Mouse (Mus musculus) lung, postnatal 14 days (tissue): ENCODE results near the gene Med13.
"Not testable (repeated sequence)": the region's sequence is repeated elsewhere in the genome, so short reads cannot be mapped to it uniquely, and the experiment has no call there.

Source experiments
- DNase-seq: peaks from one replicate; pipeline ENCODE4 v3.0.0; 2021

Gene Med13

DNA sequence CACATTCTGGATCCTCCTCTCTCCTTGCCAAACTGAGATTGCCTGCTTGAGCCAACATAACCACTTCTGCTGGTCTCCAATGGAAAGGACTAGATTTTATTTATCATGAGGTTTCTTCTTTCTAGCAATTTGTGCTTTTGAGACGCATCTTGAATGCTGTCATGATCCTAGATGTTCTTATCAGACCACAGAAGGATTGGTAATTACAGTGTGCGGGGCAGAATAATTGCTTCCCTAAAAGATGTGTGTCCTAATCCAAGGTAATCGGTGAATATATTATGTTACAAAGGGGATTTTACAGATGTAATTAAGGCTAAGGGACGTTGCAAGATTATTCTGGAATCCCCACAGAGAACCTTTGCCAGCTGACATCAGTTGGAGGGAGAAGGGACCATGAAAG lies 21.6 kb upstream of the Med13 start:
- no peak for DNase-seq

DNA sequence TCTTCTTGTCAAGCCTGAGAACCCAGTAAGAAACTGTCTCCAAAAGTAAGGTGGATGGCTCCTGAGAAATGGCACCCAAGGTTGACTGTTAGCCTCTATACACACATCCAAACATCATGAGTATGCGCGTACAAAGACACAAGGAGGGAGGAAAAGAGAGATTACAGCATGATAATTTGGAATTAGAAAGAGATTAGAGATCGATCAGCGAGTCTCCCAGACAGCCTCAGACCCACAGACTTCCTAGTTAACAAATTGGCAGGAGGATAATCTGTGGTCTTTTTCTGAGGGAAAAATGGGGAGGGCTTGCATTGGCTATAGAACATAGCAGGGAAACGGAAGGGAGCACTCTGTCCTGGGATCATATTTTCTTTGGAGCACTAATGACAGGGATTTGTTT lies 20.4 kb upstream of the Med13 start:
- no peak for DNase-seq

DNA sequence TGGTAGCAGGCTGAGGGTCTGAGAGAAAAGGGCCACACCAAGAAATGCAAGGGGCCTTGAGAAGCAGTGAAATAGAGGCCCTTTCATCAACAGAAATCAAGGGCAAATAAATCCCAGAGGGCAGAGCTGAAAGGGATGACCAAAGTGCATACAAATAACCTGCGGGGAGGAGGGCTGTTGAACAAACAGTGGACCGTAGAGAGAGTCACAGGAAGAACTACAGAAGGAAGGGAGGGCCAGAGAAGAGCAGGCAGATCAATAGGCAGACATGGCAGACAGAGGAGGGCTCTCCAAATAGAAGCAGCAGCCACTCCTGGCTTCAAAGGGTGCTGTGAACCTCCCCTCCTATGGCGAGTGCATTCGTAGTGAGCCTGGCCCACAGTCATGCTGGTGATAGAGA lies 19.3 kb upstream of the Med13 start:
- no peak for DNase-seq

DNA sequence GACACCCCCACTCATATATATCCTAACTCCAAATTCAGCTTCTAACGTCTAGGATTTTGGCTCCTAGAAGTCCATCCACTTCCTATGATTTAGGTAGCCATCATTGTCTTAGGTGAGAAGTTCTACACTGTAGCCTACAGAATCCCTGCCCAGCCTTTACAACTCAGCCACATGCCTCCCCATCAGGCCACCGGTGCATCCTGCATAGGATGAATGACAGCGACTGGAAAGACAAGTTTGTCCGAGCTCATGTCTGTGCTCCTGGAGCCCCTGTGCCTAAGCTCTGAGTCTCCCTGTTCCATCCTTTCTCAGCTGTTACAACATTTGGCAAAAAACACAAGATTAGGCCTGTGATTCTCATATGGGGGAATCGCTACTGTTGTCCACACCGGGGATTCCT lies 17.7 kb upstream of the Med13 start:
- no peak for DNase-seq

DNA sequence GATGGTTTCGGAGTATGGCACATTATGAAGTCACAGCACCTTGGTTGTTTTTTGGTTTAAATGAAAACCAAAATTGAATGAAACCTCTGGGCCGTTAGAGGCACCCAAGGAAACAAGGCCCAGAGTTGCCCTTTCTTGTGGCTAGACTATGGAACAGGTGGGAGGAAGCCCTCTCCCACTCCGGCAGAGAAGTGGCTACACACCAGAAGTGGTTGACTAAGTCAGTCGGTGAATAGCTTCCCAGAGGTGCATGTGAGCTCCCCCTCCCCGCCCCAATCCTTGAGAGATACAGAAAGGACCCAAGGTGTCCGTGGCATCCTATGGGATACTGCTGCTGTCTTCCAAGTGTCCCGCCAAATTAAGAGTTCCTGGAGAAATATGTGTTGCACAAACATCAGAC lies 13.9 kb upstream of the Med13 start:
- DNase-seq: no peak

DNA sequence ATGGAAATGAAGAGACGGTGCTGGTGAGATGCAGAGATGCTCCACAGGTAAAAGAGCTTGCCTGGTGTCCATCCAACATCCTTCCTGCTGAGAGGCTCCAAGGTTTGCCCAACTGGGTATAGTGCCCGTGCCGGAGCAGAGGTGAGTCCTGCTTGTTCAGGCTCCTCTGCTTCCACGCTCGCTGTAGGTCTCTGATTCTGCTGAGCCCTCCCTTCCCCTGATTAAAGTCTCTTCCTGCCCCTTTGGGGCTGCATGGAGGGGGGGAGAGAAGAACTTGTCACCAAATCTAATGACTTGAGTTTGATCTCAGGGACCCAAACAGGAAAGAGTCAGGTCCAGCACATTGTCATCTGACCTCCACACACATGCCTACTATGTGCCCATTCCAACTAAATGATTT lies 12.5 kb upstream of the Med13 start:
- DNase-seq: no peak

DNA sequence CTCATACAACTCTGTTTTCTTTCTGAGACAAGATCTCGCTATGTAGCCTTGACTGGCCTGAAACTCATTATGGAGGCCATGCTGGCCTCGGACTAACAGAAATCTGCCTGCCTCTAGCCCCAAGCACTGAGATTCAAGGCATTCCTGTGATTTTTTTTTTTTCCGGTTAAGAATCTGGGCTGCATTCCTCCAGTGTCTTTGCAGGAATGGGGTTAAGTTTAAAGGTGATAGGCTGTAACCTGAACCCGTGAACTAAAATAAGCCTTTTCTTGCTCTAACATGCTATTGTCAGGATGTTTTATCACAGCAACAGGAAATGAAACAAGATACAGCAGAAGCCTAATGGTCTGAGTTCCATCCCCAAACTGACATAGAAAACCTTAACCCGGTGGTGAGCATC lies 11.6 kb upstream of the Med13 start:
- DNase-seq: no peak

DNA sequence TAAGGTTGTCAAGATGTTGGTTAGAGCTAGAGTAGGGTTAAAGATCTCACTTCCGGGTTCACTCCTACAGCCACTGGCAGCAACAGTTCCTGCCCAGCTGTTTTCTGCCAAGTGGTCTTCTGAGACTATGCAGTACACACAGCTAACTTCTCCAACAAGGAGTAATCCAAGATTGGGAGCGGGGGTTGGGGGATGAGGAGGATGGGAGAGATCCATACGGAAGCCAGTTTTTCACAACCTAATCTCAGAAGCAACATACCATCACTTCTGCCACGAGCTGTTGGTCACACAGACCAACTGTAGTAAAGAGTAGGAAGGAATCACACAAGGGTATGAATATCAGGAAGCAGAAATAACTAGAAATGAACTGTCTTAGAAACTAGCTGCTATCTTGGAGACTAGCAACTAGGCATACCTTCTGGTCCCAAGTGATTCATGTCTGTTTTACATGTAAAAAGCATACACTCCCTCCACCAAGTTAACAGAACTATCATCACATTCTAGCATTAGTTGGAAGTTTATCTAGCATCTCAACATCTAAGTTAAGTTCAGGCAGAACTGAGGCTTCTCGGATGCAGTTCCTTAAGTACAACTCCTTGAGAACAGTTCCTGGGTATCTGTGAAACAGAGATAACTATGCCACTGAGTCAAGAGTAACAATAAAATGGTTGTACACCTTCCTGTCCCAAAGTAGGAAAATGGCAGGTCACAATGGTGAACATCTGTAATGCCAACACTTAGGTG lies 7.5 kb upstream of the Med13 start:
- no peak for DNase-seq

DNA sequence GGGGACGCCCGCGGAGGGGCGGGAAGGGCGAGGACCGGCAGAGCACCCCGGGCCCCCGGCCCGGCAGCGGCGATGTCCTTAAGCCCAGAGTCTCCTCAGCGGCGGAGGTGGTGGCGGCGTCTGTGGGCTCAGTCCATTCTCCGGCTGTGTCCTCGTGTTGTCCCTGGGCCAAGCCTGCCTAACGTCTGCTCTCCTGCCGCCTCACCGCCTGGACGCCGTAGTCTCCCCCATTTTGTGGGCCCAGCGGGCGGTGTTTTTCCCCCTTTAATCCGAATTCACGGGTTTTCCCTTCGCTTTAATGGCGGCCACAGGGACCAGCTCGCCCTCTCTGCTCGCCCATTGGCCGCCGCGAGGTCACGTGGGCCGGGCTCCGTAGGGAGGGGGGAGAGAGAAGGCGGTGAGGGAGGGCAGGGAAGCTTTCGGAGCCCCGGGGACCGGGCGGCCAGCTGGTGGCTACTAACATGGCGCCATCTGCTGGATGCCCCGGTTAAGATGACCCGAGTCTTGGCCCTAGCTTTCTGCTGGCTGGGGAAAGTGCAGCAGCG lies 654 bp upstream of the Med13 start:
- peak; percentile 99 for DNase-seq

DNA sequence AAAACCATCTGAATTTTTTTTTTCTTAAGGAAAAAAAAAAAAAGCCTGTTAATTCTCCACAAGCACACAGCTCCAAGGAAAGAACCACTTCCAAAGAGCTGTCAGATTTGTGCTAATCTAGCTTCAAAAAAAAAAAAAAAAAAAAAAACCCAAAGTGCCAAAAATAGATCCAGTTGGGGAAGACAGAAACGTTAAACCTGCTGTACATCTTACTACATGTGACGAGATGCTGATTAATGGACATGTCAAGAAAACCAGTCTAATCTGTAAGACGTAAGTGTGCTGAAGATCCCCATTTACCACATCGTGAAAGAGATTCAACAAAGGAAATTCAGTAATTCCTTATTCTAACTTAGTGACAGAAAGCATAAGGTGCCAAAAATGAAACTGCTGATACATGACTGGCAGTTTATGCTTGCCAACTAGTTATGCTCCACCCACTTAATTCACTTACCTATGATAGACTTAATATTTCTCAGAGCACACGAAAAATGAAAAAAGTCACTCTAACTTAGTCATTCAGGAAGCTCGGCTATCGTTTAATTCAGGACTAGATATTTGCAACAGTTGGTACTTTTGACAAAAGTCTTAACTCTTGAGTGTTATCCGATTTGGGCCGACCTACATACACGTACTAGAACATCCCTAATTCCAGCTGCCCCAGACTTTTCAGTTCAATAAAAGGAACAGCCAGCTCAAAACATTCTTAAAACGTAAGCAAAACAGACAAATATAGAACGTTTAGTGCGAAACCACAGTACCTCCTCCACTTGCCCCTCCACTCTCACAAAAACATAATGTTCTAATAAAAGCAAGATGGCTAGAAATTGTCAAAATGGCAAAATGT lies 1.2 kb downstream of the Med13 start:
- no peak for DNase-seq

DNA sequence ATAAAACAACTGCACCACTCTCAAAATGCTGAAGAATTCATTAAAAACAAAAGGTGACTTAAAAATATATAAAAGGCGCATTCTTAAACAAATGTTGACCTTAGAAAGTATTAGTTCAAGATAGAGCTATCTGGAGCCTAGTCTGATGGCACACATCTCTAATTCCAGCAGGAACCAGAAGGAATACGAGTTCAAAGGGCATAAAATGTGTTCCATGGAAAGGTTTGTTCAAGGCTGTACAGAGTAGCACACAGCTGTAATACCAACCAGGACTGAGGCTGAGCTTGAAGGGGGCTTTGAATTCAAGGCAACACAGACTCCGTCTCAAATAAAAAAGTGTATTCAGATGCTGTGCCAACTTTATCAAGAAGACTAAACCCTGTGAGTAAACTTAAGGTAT lies 3.8 kb downstream of the Med13 start:
- DNase-seq: no peak

DNA sequence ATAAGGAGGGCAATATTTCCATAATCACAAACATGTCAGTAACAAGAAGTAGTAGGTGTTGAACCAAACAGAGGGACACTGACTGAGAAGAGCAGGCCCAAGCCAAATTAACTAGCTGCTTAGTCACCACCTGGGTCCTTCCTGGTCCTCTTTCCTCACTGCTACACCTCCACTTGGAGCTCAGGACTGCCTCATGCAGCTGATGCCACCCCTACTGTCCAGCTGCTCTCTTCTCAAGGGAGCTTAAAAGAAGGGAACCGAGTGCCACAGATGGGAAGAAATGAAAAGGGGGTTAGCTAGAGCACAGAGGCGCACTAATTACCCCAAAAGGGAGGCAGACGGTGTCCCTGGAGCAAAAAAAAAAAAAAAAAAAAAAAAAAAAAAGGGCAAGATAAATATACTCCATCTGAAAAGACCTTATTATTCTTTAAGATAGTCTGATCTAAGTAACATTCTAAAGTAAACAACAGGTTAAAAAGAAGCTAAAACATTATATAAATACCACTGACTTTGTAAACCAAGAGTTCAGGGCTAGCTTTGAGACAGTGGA lies 5.6 kb downstream of the Med13 start:
- no peak for DNase-seq

DNA sequence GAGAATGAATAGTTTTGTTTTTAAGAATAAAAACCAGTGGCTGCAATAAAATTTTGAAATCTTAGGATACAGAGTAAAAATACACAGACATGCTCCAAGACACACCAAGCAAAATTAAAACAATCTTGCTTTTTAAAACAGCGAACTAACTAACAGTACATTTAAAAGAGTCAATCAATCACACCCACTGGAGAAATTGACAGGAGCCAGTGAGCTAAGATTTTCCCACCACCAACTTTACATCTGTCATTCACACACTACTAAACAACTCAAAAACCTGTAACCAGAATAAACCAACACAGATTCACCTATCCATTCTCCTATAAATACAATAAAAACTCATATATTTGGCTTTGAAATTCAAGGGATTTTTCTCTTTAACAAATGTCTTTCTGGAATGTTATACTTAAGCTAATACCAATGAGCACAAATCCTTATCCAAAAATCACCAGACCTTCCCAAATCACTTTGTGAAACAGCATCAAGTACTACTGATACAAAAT lies 6.7 kb downstream of the Med13 start:
- no peak for DNase-seq

DNA sequence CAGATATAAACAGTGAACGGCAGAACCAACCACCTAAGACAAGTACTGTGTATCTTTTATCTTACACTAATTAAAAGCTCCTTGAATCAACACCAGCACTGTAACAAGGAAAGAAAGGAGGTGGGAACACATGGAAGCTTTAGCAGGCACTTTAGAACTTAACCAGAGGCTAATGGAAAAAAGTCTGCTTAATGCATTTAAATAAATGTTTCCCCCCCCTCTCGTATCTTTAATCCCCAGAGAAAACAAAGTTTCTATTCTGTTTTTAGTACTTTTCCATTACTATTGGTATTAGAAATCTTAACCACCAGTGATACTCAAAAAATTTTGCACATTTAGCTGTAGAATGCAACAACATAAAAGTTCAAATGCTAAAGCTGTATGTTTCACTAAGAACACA lies 8.1 kb downstream of the Med13 start:
- no peak for DNase-seq

DNA sequence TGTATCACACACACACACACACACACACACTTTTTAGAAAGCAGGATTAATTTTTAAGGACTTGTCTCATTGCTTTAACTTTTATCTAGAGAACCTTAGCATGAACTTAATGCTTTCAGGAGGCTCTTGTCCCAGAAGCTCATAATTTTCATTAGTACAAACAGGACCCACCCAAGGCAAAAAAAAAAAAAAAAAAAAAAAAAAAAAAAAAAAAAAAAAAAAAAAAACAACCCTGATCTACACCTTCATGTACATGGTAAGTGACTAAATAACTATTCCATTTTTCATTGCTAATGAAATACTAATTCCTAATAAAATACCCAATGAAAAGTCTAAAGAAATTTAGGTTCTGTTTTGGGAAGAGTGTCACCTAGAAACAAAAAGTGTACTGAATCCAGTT lies 8.5 kb downstream of the Med13 start:
- DNase-seq: no peak

DNA sequence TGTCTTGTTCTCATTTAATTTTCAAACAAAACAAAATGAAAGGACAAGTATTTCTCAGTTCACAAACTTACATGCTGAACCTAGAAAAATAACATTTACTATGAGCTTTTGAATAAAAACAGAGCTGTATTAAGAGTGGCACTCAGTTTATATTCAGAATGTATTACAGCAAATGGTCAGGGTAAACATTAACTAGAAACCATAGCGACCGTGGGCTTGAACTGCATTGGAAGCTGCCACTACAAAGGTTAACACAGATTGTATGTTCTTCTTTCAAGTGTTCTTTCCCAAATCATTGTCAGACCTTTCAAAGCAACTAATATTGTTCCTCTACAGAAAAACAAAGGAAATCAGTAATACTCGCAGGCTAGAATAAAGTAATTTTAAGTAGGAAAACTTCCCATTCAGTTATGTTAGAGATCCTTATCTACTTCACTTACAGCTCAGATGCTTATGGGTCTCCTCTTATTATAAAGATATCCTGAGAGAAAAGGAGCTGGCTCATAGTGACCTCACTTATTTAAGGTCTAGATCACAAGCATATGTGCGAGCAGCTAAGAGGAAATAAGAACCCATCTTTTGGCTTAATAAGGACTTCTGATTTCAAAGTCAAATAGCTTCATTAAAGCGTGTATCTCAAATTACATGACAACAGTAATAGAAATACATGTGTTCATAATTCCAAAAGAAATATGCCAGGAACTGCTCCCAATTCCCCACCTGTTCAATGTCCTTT lies 9.8 kb downstream of the Med13 start:
- DNase-seq: no peak

DNA sequence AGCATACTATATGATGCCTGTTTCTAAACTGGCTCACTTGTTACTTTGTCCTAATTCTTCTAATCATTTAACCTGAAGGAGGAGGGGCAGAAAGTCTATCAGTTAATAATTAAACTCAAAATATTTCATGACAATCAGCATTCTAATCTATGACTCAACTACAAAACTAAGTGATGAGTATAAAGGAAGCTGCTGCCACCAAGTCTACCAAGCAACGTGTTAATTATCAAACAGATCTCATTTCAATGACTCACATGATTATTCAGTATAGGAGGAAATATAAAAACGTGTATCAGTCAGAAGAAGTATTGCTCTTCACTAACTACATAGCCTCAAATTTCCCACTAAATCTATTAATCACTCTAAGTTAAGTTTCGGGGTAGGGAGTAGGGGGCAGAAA lies 10.9 kb downstream of the Med13 start:
- no peak for DNase-seq

DNA sequence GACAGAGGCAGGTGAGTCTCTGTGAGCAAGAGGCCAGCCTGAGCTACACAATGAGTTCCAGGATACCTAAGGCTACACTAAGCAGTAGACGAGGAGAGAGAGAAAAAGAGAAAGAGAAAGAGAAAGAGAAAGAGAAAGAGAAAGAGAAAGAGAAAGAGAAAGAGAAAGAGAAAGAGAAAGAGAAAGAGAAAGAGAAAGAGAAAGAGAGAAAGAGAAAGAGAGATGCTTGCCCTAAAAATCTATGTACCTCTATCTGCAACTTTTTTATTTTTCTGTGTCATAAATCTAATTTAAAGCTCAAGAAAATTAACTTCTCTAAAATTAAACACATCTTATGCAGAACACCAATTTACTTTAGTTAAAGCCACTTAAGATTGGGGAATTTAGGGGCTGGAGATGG lies 12.5 kb downstream of the Med13 start:
- DNase-seq: not testable (repeated sequence)

DNA sequence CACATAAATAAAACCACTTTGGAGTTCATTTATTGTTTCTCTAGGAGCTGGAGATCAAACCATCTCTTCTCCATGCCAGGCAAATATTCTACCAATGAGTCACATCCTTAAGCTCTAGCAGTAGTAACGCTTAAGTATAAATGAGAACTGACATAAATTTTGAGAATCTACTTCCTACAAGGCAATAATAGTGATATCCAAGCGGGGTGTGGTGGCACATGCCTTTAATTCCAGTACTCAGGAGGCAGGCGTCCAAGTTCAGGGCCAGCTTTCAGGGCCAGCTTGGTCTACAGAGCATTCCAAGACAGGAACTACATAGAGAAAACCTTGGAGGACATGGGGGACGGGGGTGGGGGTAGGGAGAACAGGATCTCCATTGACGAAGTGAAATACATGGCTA lies 33.2 kb downstream of the Med13 start:
- DNase-seq: peak; percentile 3

DNA sequence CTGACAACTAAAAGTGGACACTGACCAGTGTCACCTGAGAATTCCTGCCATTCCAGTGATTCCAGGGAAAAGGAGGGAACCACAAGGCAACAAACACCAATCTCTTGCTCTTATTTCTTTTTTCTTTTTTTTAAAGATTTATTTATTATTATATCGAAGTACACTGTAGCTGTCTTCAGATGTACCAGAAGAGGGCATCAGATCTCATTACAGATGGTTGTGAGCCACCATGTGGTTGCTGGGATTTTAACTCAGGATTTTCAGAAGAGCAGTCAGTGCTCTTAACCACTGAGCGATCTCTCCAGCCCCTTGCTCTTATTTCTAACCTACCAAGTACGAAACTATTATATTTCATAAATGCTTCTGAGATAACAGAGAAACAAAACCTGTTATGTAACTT lies 42.4 kb downstream of the Med13 start:
- DNase-seq: not testable (repeated sequence)

DNA sequence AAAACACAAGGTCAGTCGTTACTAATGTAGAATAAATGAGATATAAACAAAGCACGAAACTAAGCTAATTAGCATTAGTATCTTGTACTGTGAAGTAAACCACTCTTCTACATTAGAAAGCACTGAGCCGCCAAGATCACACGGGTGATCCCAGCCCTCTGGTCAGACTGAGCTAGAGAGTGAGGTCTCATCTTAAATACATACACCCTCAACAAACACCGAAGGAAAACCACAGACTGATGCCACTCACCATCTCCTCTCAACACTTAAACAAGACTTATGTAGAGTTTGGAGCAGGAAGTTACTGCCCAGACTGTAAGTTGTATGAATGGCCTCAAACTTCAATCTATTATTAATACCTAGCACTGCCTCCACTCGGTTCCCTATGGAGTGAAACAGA lies 47.1 kb downstream of the Med13 start:
- no peak for DNase-seq

DNA sequence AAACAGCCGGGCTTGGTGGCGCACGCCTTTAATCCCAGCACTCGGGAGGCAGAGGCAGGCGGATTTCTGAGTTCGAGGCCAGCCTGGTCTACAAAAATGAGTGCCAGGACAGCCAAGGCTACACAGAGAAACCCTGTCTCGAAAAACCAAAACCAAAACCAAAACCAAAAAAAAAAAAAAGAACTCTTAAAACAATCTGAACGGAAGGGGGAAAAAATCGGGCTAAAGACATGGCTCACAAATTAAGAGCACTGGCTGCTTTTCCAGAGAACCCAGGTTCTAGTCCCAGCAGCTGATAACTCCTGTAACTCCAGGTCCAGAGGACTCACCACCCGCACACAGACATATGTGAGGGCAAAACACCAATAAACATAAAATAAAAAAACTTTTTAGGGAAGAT lies 65.2 kb downstream of the Med13 start:
- not testable (repeated sequence) for DNase-seq

DNA sequence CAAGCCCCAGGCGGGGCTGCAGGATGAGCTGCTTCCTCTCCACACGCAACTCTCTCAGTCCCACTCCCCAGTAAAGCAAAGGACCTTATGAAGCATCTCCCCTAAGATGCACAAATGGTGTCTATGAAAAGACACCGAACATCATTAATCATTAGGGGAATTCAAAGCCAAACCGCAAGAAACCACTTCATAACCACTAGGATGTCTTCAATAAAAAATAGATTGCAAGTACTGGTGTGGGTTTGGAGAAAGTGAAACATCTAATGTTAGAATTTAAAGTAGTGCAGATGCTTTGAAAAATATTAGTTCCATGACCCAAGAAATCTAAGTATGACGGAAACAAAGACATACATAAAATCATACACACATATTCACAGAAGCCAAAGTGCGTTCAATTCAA lies 65.7 kb downstream of the Med13 start:
- DNase-seq: no peak
